Mouse (Mus musculus): ENCODE measurements around the gene Tspan17. TPM values are rescaled to one million over a fixed set of nuclear protein-coding genes. Genes with fewer than 3 reads are reported as not detected.

The Tspan17 gene
- 15.4 and 16.8 TPM in 2 replicates for polyA plus RNA-seq (2015; fragmentation: Nextera tagmentation; extraction: Ambion mirVana)

GRCm38 (mm10) chr13:54788740-54789560 is at the start of gene Tspan17:
Gene Tspan17, plus strand, starts transcription at chr13:54789377.
- peak within 1 kb of the TSS; percentile 50 for H3K27ac ChIP-seq (replicated peaks)
- H3K27me3 ChIP-seq (ENCODE audit: control insufficient read depth, insufficient read depth, low read length) = no peaks in the 10 kb centered on the region
- H3K9ac ChIP-seq (ENCODE audit: low read length) = peak within 1 kb of the TSS; percentile 64
- peak within 1 kb of the TSS; percentile 98 for H3K4me2 ChIP-seq (replicated peaks; ENCODE audit: low read depth)
- ATAC-seq (ENCODE audit: low FRiP score, low TSS enrichment) (peak; percentile 95), DNase-seq (ENCODE audit: low spot score) (peak; percentile 98)
- no peaks in the 10 kb centered on the region for H3K9me3 ChIP-seq (ENCODE audit: control insufficient read depth, low read length)
- peak within 1 kb of the TSS; percentile 62 for H3K4me3 ChIP-seq (ENCODE audit: low read depth, low read length)
- 1% methylated on average over 38 of the region's 49 CpGs for WGBS
- peaks cover 5% of the 10 kb centered on the region; the same call in 1 of the 2 replicates for H3K4me1 ChIP-seq (replicated peaks; ENCODE audit: control insufficient read depth, insufficient read depth)
- no peaks in the 10 kb centered on the region for H3K36me3 ChIP-seq (ENCODE audit: control insufficient read depth, insufficient read depth, low read length)
- TF ChIP-seq EP300 (optimal IDR thresholded peaks at IDR 0.05) (no peak), CTCF (IDR thresholded peaks at IDR 0.05; ENCODE audit: low read depth) (no peak)

- Histone ChIP-seq H3K9me3 (ENCODE audit: control insufficient read depth, low read length) (no peaks in the 10 kb centered on the region), H3K9ac (ENCODE audit: low read length) (no peak overlapping the region), H3K27ac (replicated peaks) (no peak overlapping the region), H3K4me1 (replicated peaks; ENCODE audit: control insufficient read depth, insufficient read depth) (peaks cover 3% of the 10 kb centered on the region; the same call in 1 of the 2 replicates), H3K4me3 (ENCODE audit: low read depth, low read length) (no peak overlapping the region), H3K4me2 (replicated peaks; ENCODE audit: low read depth) (no peak overlapping the region), H3K27me3 (ENCODE audit: control insufficient read depth, insufficient read depth, low read length) (no peaks in the 10 kb centered on the region; the same call in 1 of the 2 replicates), H3K36me3 (ENCODE audit: control insufficient read depth, insufficient read depth, low read length) (no peaks in the 10 kb centered on the region)
- TF ChIP-seq CTCF (IDR thresholded peaks at IDR 0.05; ENCODE audit: low read depth) (no peak), EP300 (optimal IDR thresholded peaks at IDR 0.05) (no peak)
- no peak for DNase-seq (ENCODE audit: low spot score)
- WGBS = 39% methylated on average over 6 of the region's 6 CpGs
- no peak for ATAC-seq (ENCODE audit: low FRiP score, low TSS enrichment)
Measured at GRCm38 (mm10) chr13:54746110-54746509, 43.1 kb upstream of the Tspan17 start.

GRCm38 (mm10) chr13:54746896-54747295 is 42.3 kb upstream of the Tspan17 start:
- Histone ChIP-seq H3K9ac (ENCODE audit: low read length) (no peak overlapping the region), H3K27me3 (ENCODE audit: control insufficient read depth, insufficient read depth, low read length) (no peaks in the 10 kb centered on the region; the same call in 1 of the 2 replicates), H3K36me3 (ENCODE audit: control insufficient read depth, insufficient read depth, low read length) (no peaks in the 10 kb centered on the region), H3K27ac (replicated peaks) (no peak overlapping the region), H3K4me2 (replicated peaks; ENCODE audit: low read depth) (no peak overlapping the region), H3K4me1 (replicated peaks; ENCODE audit: control insufficient read depth, insufficient read depth) (peaks cover 3% of the 10 kb centered on the region; the same call in 1 of the 2 replicates), H3K9me3 (ENCODE audit: control insufficient read depth, low read length) (no peaks in the 10 kb centered on the region), H3K4me3 (ENCODE audit: low read depth, low read length) (no peak overlapping the region)
- 40% methylated on average over 10 of the region's 10 CpGs for WGBS
- ATAC-seq (ENCODE audit: low FRiP score, low TSS enrichment) (no peak), DNase-seq (ENCODE audit: low spot score) (no peak)
- TF ChIP-seq EP300 (optimal IDR thresholded peaks at IDR 0.05) (no peak), CTCF (IDR thresholded peaks at IDR 0.05; ENCODE audit: low read depth) (no peak)

- no peak for TF ChIP-seq CTCF (IDR thresholded peaks at IDR 0.05; ENCODE audit: low read depth)
- TF ChIP-seq EP300 (optimal IDR thresholded peaks at IDR 0.05) = no peak
- H3K36me3 ChIP-seq (ENCODE audit: control insufficient read depth, insufficient read depth, low read length) = no peaks in the 10 kb centered on the region
- H3K4me1 ChIP-seq (replicated peaks; ENCODE audit: control insufficient read depth, insufficient read depth) = peaks cover 3% of the 10 kb centered on the region; the same call in 1 of the 2 replicates
- H3K9me3 ChIP-seq (ENCODE audit: control insufficient read depth, low read length) = no peaks in the 10 kb centered on the region
- no peaks in the 10 kb centered on the region; the same call in 1 of the 2 replicates for H3K27me3 ChIP-seq (ENCODE audit: control insufficient read depth, insufficient read depth, low read length)
- no peak overlapping the region for H3K9ac ChIP-seq (ENCODE audit: low read length)
- no peak overlapping the region for H3K27ac ChIP-seq (replicated peaks)
- no peak overlapping the region for H3K4me2 ChIP-seq (replicated peaks; ENCODE audit: low read depth)
- DNase-seq (ENCODE audit: low spot score) (no peak), ATAC-seq (ENCODE audit: low FRiP score, low TSS enrichment) (no peak)
- no peak overlapping the region for H3K4me3 ChIP-seq (ENCODE audit: low read depth, low read length)
- WGBS = 83% methylated on average over 8 of the region's 8 CpGs
Measured at GRCm38 (mm10) chr13:54748190-54748589, 41.0 kb upstream of the Tspan17 start.

GRCm38 (mm10) chr13:54748721-54749060 is 40.5 kb upstream of the Tspan17 start:
- DNase-seq (ENCODE audit: low spot score) (no peak), ATAC-seq (ENCODE audit: low FRiP score, low TSS enrichment) (no peak)
- Histone ChIP-seq H3K4me2 (replicated peaks; ENCODE audit: low read depth) (no peak overlapping the region), H3K4me3 (ENCODE audit: low read depth, low read length) (no peak overlapping the region), H3K36me3 (ENCODE audit: control insufficient read depth, insufficient read depth, low read length) (no peaks in the 10 kb centered on the region), H3K27me3 (ENCODE audit: control insufficient read depth, insufficient read depth, low read length) (no peaks in the 10 kb centered on the region; the same call in 1 of the 2 replicates), H3K9ac (ENCODE audit: low read length) (no peak overlapping the region), H3K27ac (replicated peaks) (no peak overlapping the region), H3K4me1 (replicated peaks; ENCODE audit: control insufficient read depth, insufficient read depth) (peaks cover 3% of the 10 kb centered on the region; the same call in 1 of the 2 replicates), H3K9me3 (ENCODE audit: control insufficient read depth, low read length) (no peaks in the 10 kb centered on the region)
- no peak for TF ChIP-seq CTCF (IDR thresholded peaks at IDR 0.05; ENCODE audit: low read depth)
- no peak for TF ChIP-seq EP300 (optimal IDR thresholded peaks at IDR 0.05)
- WGBS = 45% methylated on average over 10 of the region's 10 CpGs
